Mouse (Mus musculus) midbrain, embryonic 12.5 days (tissue): ENCODE measurements around the gene Shc4. TPM values are rescaled to one million over a fixed set of nuclear protein-coding genes. Genes with fewer than 3 reads are reported as not detected.

Experiments used
- ATAC-seq: fragments of 200-750 bp; cut with Nextera tagmentation; 2 replicates; pipeline ENCODE4 v1.8.0; 2017; ENCODE audit warnings: low read depth, moderate TSS enrichment, moderate library complexity; ENCODE audit not compliant: low FRiP score
- H3K27ac ChIP-seq: fragments of 300-500 bp; sonication (generic); replicated peaks from 2 replicates; pipeline ENCODE4 v1.5.1; 2016; ENCODE audit warnings: mild to moderate bottlenecking
- H3K27me3 ChIP-seq: fragments of 300-500 bp; sonication (generic); 2 replicates; pipeline ENCODE4 v1.6.1; 2016; ENCODE audit warnings: mild to moderate bottlenecking
- H3K36me3 ChIP-seq: fragments of 300-500 bp; sonication (generic); 2 replicates; pipeline ENCODE4 v1.6.1; 2016
- H3K4me1 ChIP-seq: fragments of 300-500 bp; sonication (generic); 2 replicates; pipeline ENCODE4 v1.6.1; 2016
- H3K4me2 ChIP-seq: fragments of 300-500 bp; sonication (generic); replicated peaks from 2 replicates; pipeline ENCODE4 v1.6.1; 2016; ENCODE audit warnings: mild to moderate bottlenecking, moderate library complexity
- H3K4me3 ChIP-seq: fragments of 300-500 bp; sonication (generic); 2 replicates; pipeline ENCODE4 v1.5.1; 2016; ENCODE audit warnings: mild to moderate bottlenecking
- H3K9ac ChIP-seq: fragments of 300-500 bp; sonication (generic); replicated peaks from 2 replicates; pipeline ENCODE4 v1.6.1; 2016; ENCODE audit warnings: mild to moderate bottlenecking, moderate library complexity
- H3K9me3 ChIP-seq: fragments of 300-500 bp; sonication (generic); 2 replicates; pipeline ENCODE4 v1.6.1; 2016; ENCODE audit warnings: mild to moderate bottlenecking
- WGBS: fragments of 180-500 bp; shearing (Covaris S2); methylation state at CpG from one replicate; pipeline ENCODE4 v1.1.7; 2016; 5-methylcytosine and 5-hydroxymethylcytosine counted together
- polyA plus RNA-seq: library from polyadenylated mRNA; unstranded; fragments of >200 nt; fragmentation: Nextera tagmentation; extraction: Ambion mirVana; gene quantifications from 2 replicates; pipeline ENCODE4 v1.2.1, GENCODE M21; 2016

Gene Shc4
- polyA plus RNA-seq, 1 experiment from 2014 or later, result 1.3 TPM

GRCm38 (mm10) chr2:125684559-125685440 is 39.1 kb downstream of the Shc4 start:
- no peaks in the 10 kb centered on the region for H3K9me3 ChIP-seq
- H3K4me3 ChIP-seq, result no peak overlapping the region
- peaks cover 2% of the 10 kb centered on the region; the same call in 1 of the 2 replicates for H3K27me3 ChIP-seq
- peaks cover 12% of the 10 kb centered on the region; the same call in 1 of the 2 replicates for H3K4me1 ChIP-seq
- no peak overlapping the region for H3K4me2 ChIP-seq
- no peak overlapping the region for H3K9ac ChIP-seq
- WGBS, result 66% methylated on average over 10 of the region's 10 CpGs
- ATAC-seq, result no peak
- H3K27ac ChIP-seq, result no peak overlapping the region
- H3K36me3 ChIP-seq, result no peaks in the 10 kb centered on the region

GRCm38 (mm10) chr2:125683895-125684294 is 40.1 kb downstream of the Shc4 start:
- no peak for ATAC-seq
- no peak overlapping the region for H3K4me3 ChIP-seq

GRCm38 (mm10) chr2:125681811-125682210 is 42.1 kb downstream of the Shc4 start:
- 83% methylated on average over 9 of the region's 9 CpGs for WGBS
- Histone ChIP-seq H3K9ac (no peak overlapping the region), H3K27ac (no peak overlapping the region), H3K4me1 (peaks cover 12% of the 10 kb centered on the region; the same call in 1 of the 2 replicates), H3K36me3 (no peaks in the 10 kb centered on the region), H3K27me3 (peaks cover 5% of the 10 kb centered on the region; the same call in 1 of the 2 replicates), H3K4me3 (no peak overlapping the region), H3K9me3 (no peaks in the 10 kb centered on the region), H3K4me2 (no peak overlapping the region)
- ATAC-seq, result no peak

More at GRCm38 (mm10) chr2:125683895-125684294, 40.1 kb downstream of the Shc4 start:
- Histone ChIP-seq H3K27ac (no peak overlapping the region), H3K9ac (no peak overlapping the region), H3K9me3 (no peaks in the 10 kb centered on the region), H3K4me1 (peaks cover 12% of the 10 kb centered on the region; the same call in 1 of the 2 replicates), H3K4me2 (no peak overlapping the region), H3K36me3 (no peaks in the 10 kb centered on the region), H3K27me3 (peaks cover 2% of the 10 kb centered on the region; the same call in 1 of the 2 replicates)
- WGBS, result 87% methylated on average over 7 of the region's 7 CpGs

- Histone ChIP-seq H3K4me1 (peaks cover 9% of the 10 kb centered on the region), H3K4me3 (peak within 1 kb of the TSS; percentile 81), H3K9ac (peak within 1 kb of the TSS; percentile 92), H3K27ac (peak within 1 kb of the TSS; percentile 92), H3K4me2 (peak within 1 kb of the TSS; percentile 61), H3K36me3 (no peaks in the 10 kb centered on the region), H3K27me3 (0 out of 2 replicates have a peak, but pooled peaks cover 3% of the 10 kb centered on the region), H3K9me3 (no peaks in the 10 kb centered on the region)
- WGBS, result under 1% methylated on average over 64 of the region's 79 CpGs
- ATAC-seq, result peak; percentile 91
These were observed 50.9 kb downstream of the Shc4 start, which contains the start of gene Eid1 for GRCm38 (mm10) chr2:125672957-125673631. Gene Eid1, plus strand, starts transcription at chr2:125673095.

- peak overlapping the region; percentile 81 for H3K4me3 ChIP-seq
- 32% methylated on average over 7 of the region's 20 CpGs for WGBS
- H3K9ac ChIP-seq, result peak overlapping the region; percentile 92
- peak; percentile 76 for ATAC-seq
- H3K4me1 ChIP-seq, result peaks cover 9% of the 10 kb centered on the region
- peak overlapping the region; percentile 92 for H3K27ac ChIP-seq
- H3K9me3 ChIP-seq, result no peaks in the 10 kb centered on the region
- peak overlapping the region; percentile 61 for H3K4me2 ChIP-seq
- H3K36me3 ChIP-seq, result no peaks in the 10 kb centered on the region
- H3K27me3 ChIP-seq, result no peaks in the 10 kb centered on the region
These were observed 51.4 kb downstream of the Shc4 start for GRCm38 (mm10) chr2:125672568-125672956.

GRCm38 (mm10) chr2:125670846-125671245 is 53.1 kb downstream of the Shc4 start:
- no peak for ATAC-seq
- Histone ChIP-seq H3K36me3 (no peaks in the 10 kb centered on the region), H3K4me2 (no peak overlapping the region), H3K9ac (no peak overlapping the region), H3K4me3 (no peak overlapping the region), H3K27me3 (no peaks in the 10 kb centered on the region), H3K9me3 (no peaks in the 10 kb centered on the region), H3K4me1 (peaks cover 9% of the 10 kb centered on the region), H3K27ac (no peak overlapping the region)
- 60% methylated on average over 1 of the region's 1 CpGs for WGBS

GRCm38 (mm10) chr2:125667721-125668120 is 56.2 kb downstream of the Shc4 start:
- no peak for ATAC-seq
- WGBS, result 91% methylated on average over 7 of the region's 7 CpGs
- Histone ChIP-seq H3K9ac (no peak overlapping the region), H3K36me3 (no peaks in the 10 kb centered on the region), H3K4me1 (no peaks in the 10 kb centered on the region), H3K4me2 (no peak overlapping the region), H3K4me3 (no peak overlapping the region), H3K27me3 (no peaks in the 10 kb centered on the region), H3K27ac (no peak overlapping the region), H3K9me3 (no peaks in the 10 kb centered on the region)

DNA sequence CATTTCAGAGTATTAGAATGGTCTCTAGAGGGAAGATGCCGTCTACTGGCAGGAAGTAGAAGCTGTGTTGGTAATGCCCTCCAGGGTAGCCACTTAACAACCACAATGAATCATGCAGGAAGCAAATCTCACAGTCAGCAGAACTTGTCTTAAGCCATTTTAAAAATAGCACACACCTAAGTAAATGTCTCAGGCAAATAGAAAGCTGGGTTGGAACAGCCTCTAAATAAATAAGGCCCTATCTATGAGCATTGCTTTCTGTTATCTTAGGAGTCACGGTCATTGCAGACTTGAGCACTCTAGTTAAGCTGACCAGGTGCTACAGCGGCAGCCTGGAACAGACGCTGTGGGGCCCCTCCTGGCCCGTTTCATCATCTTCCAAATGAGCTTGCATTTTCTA is 56.8 kb downstream of the Shc4 start:
- no peak for ATAC-seq
- WGBS, result 81% methylated on average over 5 of the region's 5 CpGs
- Histone ChIP-seq H3K36me3 (no peaks in the 10 kb centered on the region), H3K9ac (no peak overlapping the region), H3K9me3 (no peaks in the 10 kb centered on the region), H3K4me3 (no peak overlapping the region), H3K4me1 (no peaks in the 10 kb centered on the region), H3K27me3 (no peaks in the 10 kb centered on the region), H3K27ac (no peak overlapping the region), H3K4me2 (no peak overlapping the region)

GRCm38 (mm10) chr2:125666668-125667067 is 57.3 kb downstream of the Shc4 start:
- no peaks in the 10 kb centered on the region for H3K27me3 ChIP-seq
- no peak overlapping the region for H3K9ac ChIP-seq
- no peaks in the 10 kb centered on the region for H3K4me1 ChIP-seq
- no peak for ATAC-seq
- no peaks in the 10 kb centered on the region for H3K36me3 ChIP-seq
- WGBS, result 82% methylated on average over 4 of the region's 4 CpGs
- no peak overlapping the region for H3K4me3 ChIP-seq
- H3K9me3 ChIP-seq, result no peaks in the 10 kb centered on the region
- H3K4me2 ChIP-seq, result no peak overlapping the region
- H3K27ac ChIP-seq, result no peak overlapping the region

DNA sequence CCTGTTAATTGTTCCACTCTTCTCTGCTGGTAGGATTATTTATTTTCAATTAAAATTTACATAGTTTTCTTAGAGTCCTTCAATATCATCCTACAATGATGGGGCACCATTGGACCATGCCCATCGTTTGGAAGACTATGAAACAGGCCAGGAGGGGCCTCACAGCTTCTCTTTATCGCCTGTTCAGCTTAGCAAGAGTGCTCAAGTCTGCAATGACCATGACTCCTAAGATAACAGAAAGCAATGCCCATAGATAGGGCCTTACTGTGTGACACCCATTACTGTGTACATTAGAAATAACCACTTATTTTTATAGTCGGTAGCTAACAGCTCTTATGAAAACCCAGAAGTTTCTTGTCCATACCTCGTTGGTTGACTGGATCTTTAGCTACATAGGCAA is 58.0 kb downstream of the Shc4 start:
- no peak overlapping the region for H3K4me2 ChIP-seq
- H3K36me3 ChIP-seq, result no peaks in the 10 kb centered on the region
- H3K27ac ChIP-seq, result no peak overlapping the region
- 89% methylated on average over 4 of the region's 4 CpGs for WGBS
- H3K27me3 ChIP-seq, result peaks cover 4% of the 10 kb centered on the region; the same call in 1 of the 2 replicates
- ATAC-seq, result no peak
- H3K9ac ChIP-seq, result no peak overlapping the region
- no peaks in the 10 kb centered on the region for H3K9me3 ChIP-seq
- no peak overlapping the region for H3K4me3 ChIP-seq
- 0 out of 2 replicates have a peak, but pooled peaks cover under 1% of the 10 kb centered on the region for H3K4me1 ChIP-seq

GRCm38 (mm10) chr2:125665213-125665612 is 58.7 kb downstream of the Shc4 start:
- Histone ChIP-seq H3K9ac (no peak overlapping the region), H3K4me3 (no peak overlapping the region), H3K27ac (no peak overlapping the region), H3K4me2 (no peak overlapping the region), H3K4me1 (peaks cover 7% of the 10 kb centered on the region; the same call in 1 of the 2 replicates), H3K27me3 (peaks cover 10% of the 10 kb centered on the region; the same call in 1 of the 2 replicates), H3K36me3 (no peaks in the 10 kb centered on the region), H3K9me3 (no peaks in the 10 kb centered on the region)
- no peak for ATAC-seq
- 89% methylated on average over 5 of the region's 5 CpGs for whole genome bisulfite sequencing

- Histone ChIP-seq H3K27ac (no peak overlapping the region), H3K4me3 (no peak overlapping the region), H3K36me3 (no peaks in the 10 kb centered on the region), H3K27me3 (peaks cover 10% of the 10 kb centered on the region; the same call in 1 of the 2 replicates), H3K9ac (no peak overlapping the region), H3K9me3 (no peaks in the 10 kb centered on the region), H3K4me2 (no peak overlapping the region), H3K4me1 (peaks cover 7% of the 10 kb centered on the region; the same call in 1 of the 2 replicates)
- no peak for ATAC-seq
- 84% methylated on average over 3 of the region's 3 CpGs for WGBS
These were observed 61.4 kb downstream of the Shc4 start for GRCm38 (mm10) chr2:125662517-125662916.
